Mouse (Mus musculus): ENCODE data around the gene Hoxb2.

The Hoxb2 gene

DNA sequence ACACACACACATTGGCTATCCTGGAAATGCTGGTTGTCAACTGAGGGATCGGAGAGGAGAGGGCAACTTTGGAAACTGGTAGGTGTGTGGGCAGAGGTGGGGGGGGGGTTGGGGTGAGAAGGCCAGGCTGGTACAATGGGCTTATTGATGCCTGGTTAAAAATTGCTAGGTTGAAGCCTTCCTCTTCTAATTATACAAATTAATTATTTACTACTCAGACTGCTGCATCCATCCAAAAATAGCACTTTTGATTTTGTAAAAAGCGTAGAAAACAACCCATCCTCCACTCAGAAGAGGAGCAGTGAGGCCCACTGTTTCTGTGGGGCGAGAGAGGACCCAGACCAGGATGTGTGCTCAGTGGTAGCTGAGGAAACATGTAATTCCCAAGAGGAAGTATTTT is 15.3 kb upstream of the Hoxb2 start:
- DNase-seq (ENCODE audit: low read depth, low spot score) = no peak

DNA sequence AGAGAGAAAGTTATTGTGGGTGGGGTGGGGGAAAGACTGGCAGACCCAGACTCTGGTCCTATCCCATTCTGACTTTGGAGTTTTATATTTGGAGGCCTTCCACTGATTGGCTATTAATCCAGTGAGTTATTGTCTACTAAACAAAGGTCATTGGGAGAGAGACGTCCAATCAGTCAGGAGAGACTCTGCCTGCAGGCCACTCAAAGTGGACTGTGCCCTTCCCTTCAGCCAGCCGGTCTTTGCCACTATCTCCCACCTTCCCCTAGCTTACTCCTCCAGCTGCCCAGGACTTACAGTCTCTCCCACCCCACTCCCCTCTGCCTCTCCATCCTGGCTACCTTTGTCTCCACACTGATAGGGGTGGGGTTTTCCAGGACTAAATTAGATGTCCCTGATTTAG is 13.7 kb upstream of the Hoxb2 start:
- no peak for DNase-seq (ENCODE audit: low read depth, low spot score)

GRCm38 (mm10) chr11:96337026-96337425 is 13.3 kb upstream of the Hoxb2 start:
- DNase-seq (ENCODE audit: low read depth, low spot score) = no peak

GRCm38 (mm10) chr11:96338957-96339855 is 11.1 kb upstream of the Hoxb2 start:
- DNase-seq (ENCODE audit: low read depth, low spot score) = no peak

- no peak for DNase-seq (ENCODE audit: low read depth, low spot score)
Measured at GRCm38 (mm10) chr11:96340698-96341365, 9.5 kb upstream of the Hoxb2 start.

- no peak for DNase-seq (ENCODE audit: low read depth, low spot score)
Measured at GRCm38 (mm10) chr11:96341701-96342575, 8.4 kb upstream of the Hoxb2 start.

GRCm38 (mm10) chr11:96342576-96342930 is 7.8 kb upstream of the Hoxb2 start:
- no peak for DNase-seq (ENCODE audit: low read depth, low spot score)

DNA sequence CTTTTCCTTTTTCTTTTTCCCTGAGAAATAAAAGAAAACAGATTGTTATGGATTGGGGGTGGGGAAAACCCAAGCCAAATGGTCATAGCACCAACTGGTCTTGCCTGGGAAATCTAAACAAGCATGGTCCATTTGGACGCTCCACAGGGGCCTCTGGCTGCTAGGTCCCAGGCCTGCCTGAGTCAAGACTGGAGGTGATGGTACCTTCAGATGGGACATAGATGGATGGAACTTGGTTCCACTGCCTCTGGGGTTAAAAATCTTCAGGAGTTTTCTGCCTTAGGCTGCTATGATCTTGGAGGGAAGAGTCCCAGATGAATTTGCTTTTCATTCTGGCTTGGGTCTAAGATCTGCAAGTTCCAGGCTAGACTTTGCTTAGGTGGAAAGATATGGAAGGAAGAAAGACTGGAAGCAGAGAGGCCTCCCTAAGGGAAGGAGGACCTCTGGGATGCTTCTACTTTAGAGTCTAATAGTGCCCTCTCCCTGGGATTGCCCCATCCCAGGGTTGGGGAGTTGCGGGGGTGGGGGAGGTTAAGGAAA is 7.0 kb upstream of the Hoxb2 start:
- DNase-seq (ENCODE audit: low read depth, low spot score) = no peak

GRCm38 (mm10) chr11:96344061-96344877 is 6.1 kb upstream of the Hoxb2 start:
- no peak for DNase-seq (ENCODE audit: low read depth, low spot score)

DNA sequence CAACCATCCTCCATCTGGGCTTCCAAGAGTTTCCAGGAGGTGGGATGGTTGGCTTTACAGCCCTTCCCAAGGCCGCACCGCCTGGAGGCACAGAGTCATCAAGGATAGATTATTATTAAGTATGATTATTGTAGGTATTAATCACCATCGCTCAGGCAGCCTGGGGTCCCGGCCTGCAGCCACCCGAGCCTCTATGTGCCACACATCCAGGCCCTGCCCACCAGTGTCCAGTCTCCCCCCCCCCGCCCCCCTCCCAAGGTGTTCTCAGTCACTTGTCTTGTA is 5.5 kb upstream of the Hoxb2 start:
- DNase-seq (ENCODE audit: low read depth, low spot score) = no peak

DNA sequence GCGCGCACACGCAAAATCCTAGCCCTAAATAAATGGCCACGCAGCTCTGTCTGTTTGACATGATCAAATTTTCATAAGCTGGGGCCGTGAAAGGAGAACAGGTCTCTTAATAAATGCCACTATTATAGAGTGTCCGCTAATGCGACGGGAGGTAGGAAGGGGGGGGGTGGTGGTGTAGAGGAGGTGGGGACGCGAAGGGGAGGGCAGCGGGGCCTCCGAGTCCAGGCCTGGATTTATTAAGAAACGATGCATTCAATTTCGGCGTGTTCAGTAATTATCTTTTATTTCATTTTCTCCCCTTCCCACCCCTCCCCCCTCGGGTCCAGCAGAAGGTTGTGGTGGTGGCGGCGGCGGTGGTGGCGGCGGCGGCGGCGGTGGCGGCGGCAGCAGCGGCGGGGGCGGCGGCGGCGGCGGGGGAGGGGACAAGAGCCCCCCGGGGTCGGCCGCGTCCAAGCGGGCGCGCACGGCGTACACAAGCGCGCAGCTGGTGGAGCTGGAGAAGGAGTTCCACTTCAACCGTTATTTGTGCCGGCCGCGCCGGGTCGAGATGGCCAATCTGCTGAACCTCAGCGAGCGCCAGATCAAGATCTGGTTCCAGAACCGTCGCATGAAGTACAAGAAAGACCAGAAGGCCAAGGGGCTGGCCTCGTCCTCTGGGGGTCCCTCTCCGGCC is 5.0 kb upstream of the Hoxb2 start:
- DNase-seq (ENCODE audit: low read depth, low spot score) = no peak

- no peak for DNase-seq (ENCODE audit: low read depth, low spot score)
Measured at GRCm38 (mm10) chr11:96345893-96346806, 4.2 kb upstream of the Hoxb2 start.

DNA sequence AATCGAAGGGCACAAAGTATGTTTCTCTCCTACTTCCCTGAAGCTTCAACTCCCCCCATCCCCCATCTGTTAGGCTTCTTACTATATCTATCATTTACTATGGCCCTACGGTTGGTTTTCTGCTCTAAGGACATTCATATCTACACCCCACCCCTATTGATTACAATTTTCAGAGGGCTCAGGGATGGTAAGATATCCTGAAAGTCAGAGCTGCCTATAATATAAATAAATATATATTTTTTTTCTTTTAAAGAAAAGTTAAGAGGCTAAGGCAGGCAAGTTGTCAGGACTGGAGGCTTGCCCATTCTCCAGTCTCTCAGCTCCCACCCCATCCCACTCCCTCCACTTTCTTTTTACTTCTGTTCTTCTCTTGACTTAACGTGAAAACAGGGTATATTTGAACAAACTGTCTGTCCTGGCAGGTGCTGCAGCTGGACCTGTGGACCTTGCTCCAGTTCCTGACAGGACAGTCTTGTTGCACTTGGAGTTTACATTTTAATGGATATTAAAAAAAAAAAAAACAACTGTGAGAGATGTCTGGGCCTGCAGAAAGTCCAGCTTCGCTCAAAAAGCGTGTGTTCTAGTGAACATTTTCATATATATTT is 3.3 kb upstream of the Hoxb2 start:
- no peak for DNase-seq (ENCODE audit: low read depth, low spot score)

DNA sequence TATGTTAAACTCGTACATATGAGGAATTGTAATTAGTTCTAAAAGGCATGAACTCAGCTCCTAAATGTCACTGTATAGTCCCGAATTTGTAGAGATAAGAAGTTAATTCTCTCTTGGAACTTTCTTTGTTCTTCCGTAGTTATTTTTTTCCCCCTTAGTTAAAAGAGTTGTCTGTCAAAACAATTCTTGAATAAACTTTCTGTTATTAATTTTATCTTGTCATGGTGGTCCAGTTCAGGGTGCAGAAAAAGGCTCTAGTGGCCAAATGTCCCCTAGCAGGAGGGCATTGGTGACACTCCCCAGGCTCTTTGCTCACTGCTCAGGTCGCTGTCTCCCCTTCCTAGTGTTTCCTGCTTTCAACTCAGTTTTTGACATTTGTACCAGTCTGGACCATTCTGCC is 2.6 kb upstream of the Hoxb2 start:
- no peak for DNase-seq (ENCODE audit: low read depth, low spot score)

DNA sequence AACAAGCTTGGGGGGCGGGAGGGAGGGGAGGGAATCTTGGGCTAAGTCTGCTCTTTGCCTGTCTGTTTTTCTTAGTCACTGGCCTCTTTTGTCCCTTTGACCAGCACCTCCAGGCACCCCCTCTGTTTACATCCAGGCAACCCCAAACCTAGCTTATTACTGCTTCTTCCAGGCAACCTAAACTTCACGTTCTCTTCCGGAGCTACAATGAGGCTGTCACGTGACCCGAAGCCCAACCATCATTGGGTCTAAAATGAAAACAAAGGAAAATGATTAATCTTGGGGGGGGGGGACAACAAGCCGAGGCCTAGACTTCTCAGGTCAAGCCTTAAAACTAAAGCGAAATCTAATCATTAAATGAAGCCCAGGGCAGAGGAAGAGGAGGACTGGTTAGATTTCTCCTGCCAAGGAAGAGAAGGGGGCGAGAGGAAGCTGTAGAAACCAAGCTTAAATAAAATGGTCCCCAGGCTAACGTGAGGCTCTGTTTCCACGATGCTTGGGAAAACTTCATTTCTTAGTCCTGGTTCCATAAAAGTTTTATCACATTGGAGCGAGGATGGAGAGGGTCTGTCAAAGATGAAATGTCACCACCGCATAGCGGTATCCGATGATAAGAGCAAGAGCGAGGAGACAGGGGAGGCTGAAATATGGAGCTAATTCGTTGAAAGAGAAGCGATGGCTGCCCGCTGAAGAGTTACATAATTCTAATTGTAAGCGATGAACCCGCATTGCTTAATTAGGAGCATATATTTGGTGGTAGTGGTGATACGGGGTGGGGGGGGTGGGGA is 2.0 kb upstream of the Hoxb2 start:
- no peak for DNase-seq (ENCODE audit: low read depth, low spot score)

DNA sequence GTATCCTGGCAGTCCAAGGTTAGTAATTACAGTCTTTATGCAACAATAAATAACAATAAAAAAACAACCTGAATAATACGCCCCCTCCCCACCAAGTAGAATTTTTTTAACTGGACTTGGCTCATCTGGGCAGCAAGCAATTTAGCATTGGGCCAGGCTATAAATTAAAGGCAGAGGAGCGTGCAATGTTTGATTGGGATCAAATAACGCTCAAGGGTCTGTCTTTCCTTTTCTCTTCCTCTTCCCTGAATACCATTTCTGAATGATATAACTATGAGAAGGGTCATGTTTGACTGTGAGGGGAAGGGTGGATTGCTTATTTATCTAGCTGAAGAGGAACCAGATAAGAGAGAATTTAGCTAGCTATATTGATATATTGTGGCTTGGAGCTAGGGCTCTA is 1.3 kb upstream of the Hoxb2 start:
- no peak for DNase-seq (ENCODE audit: low read depth, low spot score)

DNA sequence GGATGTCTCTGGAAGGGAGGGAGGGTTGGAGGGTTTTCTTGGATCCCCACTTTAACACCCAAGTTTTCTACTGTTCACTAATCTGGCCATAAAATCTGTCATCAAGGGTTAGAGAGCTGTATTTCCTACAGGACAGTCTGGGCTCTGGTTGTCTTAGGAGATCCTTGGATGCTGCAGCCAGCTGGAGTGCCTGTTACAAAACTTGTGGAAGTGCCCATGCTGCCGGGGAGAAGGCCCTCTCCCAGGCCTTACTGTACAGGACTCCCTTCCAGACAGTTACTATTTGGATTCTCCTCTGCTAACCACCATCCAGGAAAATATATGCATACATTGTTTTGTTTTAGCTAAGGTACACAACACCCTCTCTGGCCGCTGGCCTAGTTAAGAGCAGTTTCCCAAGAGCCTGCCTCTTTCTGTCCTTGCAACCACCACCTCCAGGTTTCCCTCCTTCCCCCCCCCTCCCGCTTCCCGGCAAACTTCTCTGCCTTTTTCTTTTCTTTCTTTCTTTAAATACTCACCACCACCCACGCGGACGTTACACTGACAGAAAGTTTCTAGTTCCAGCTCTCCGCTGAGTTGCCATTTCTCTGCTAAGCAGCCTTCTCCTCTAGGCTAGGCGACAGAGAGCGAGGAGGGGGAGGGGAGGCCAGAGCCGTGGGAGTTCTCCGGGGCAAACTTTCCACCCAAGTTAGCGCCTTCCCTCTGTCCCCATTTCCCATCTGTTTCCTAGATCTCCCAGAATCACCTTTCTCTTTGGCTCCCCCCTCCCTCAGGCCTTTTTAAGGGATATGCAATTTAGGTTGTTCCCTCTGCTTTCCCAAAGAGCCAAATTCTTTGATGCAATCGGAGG is 609 bp upstream of the Hoxb2 start:
- no peak for DNase-seq (ENCODE audit: low read depth, low spot score)

DNA sequence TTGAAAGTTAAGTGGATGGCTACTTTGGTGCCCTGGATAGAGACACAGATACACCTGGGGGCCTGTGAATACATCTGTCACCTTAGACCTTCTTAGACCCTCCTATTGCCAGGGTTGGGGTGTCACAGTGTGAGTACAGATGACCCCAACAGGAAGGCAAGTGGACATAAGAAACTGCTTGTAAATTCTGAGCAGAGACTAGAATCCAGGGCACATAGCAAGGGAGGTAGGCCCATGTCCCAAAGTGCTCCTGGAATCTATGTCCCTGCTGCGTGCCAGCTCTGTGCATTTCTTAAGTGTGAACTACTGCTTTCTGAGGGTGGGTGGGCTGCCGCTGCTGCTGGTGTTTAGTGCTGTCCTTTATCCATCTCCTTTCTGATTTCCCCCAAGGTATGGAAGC is 466 bp downstream of the Hoxb2 start:
- no peak for DNase-seq (ENCODE audit: low read depth, low spot score)

Data from retina, postnatal 7 days (tissue).